Comparison of ENCODE assay signal across 10 mouse cellular contexts in the genomic region with DNA sequence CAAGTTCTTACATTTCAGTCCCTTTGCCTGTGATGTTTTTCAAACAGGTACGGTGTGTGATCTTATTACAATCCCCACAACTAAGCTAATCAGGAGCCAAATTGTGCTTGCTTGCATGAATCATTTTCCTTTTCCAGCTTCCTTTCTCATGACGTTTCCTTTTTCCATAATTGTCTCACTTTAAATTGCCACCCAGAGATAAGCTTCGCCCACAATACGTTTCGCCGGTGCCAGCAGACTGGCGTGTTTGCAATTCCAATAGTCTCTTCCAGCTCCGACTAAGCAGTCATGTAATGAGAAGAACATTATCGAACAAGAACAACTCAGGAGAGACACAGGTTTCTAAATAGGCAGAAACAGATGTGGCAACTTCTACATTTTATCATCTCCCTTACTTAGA.
DNase-seq lines count a peak whose midpoint lies in the region; ATAC-seq and TF ChIP-seq lines count a peak whose summit lies in the region.
"Had no signal": no experiment of that assay in that cellular context is flagged by ENCODE, and none has a peak within 500 bp of the region (broad histone marks: within the 10 kb centered on the region; RNA-seq: fewer than 3 reads in every experiment).

No protein-coding gene starts in this region.

- peak; percentile 38 for DNase-seq in forebrain, postnatal 0 days
- DNase-seq in midbrain, embryonic 10.5 days (ENCODE audit: low spot score): no peak
- peak; percentile 8 to 17 for DNase-seq in layer of hippocampus, postnatal 14 days (ENCODE audit: low spot score in 2 of 2)
- peak; percentile 74 for DNase-seq in telencephalon, adult 2 months (ENCODE audit: low read depth, low spot score)
- no peak for DNase-seq in urinary bladder, postnatal 4 days (ENCODE audit: low spot score in 2 of 2)
- DNase-seq in spleen, postnatal 36 days (ENCODE audit: low spot score in 2 of 2): no peak

- no peaks in the 10 kb centered on the region for H3K27me3 ChIP-seq in forebrain, postnatal 0 days (ENCODE audit: insufficient read depth, low read length)
- no peaks in the 10 kb centered on the region for H3K27me3 ChIP-seq in forebrain, embryonic 15.5 days
- no peaks in the 10 kb centered on the region for H3K27me3 ChIP-seq in midbrain, embryonic 16.5 days (ENCODE audit: control insufficient read depth, insufficient read depth, low read depth, low read length)
- H3K27me3 ChIP-seq in midbrain, embryonic 10.5 days (ENCODE audit: low read depth, poor library complexity, severe bottlenecking): no peaks in the 10 kb centered on the region
- H3K27me3 ChIP-seq: midbrain, embryonic 12.5 days had no signal

- no peak overlapping the region for H3K27ac ChIP-seq in forebrain, postnatal 0 days (ENCODE audit: low read depth, low read length)
- no peak overlapping the region for H3K27ac ChIP-seq in forebrain, embryonic 15.5 days (replicated peaks)
- H3K27ac ChIP-seq in midbrain, embryonic 16.5 days (ENCODE audit: low read length): no peak overlapping the region
- H3K27ac ChIP-seq in midbrain, embryonic 10.5 days (replicated peaks): no peak overlapping the region
- H3K27ac ChIP-seq: limb, embryonic 15.5 days; midbrain, embryonic 12.5 days had no signal

- H3K4me1 ChIP-seq in forebrain, postnatal 0 days (ENCODE audit: insufficient read depth): no peaks in the 10 kb centered on the region
- H3K4me1 ChIP-seq in forebrain, embryonic 15.5 days: peaks cover 4% of the 10 kb centered on the region; the same call in 1 of the 2 replicates
- peaks cover 3% of the 10 kb centered on the region for H3K4me1 ChIP-seq in midbrain, embryonic 16.5 days (ENCODE audit: control insufficient read depth, insufficient read depth, low read length)
- H3K4me1 ChIP-seq in midbrain, embryonic 10.5 days: no peaks in the 10 kb centered on the region
- H3K4me1 ChIP-seq: midbrain, embryonic 12.5 days had no signal

- no peak for TF ChIP-seq CTCF in forebrain, postnatal 0 days (IDR thresholded peaks at IDR 0.05; ENCODE audit: low read depth)

- H3K36me3 ChIP-seq in forebrain, postnatal 0 days (ENCODE audit: insufficient read depth): no peaks in the 10 kb centered on the region
- H3K36me3 ChIP-seq in forebrain, embryonic 15.5 days: no peaks in the 10 kb centered on the region
- no peaks in the 10 kb centered on the region for H3K36me3 ChIP-seq in midbrain, embryonic 16.5 days (ENCODE audit: control insufficient read depth, insufficient read depth, low read length)
- no peaks in the 10 kb centered on the region for H3K36me3 ChIP-seq in midbrain, embryonic 10.5 days
- H3K36me3 ChIP-seq: limb, embryonic 15.5 days; midbrain, embryonic 12.5 days had no signal

- no peaks in the 10 kb centered on the region for H3K9me3 ChIP-seq in forebrain, postnatal 0 days (ENCODE audit: low read length)
- no peaks in the 10 kb centered on the region for H3K9me3 ChIP-seq in forebrain, embryonic 15.5 days
- H3K9me3 ChIP-seq in midbrain, embryonic 16.5 days (replicated peaks; ENCODE audit: control insufficient read depth, low read length, poor library complexity, severe bottlenecking): no peaks in the 10 kb centered on the region
- H3K9me3 ChIP-seq in midbrain, embryonic 10.5 days (replicated peaks): no peaks in the 10 kb centered on the region
- H3K9me3 ChIP-seq: limb, embryonic 15.5 days; midbrain, embryonic 12.5 days had no signal

- H3K4me2 ChIP-seq in forebrain, postnatal 0 days (ENCODE audit: low read depth): peak overlapping the region; percentile 19; the same call in 1 of the 2 replicates
- no peak overlapping the region; the same call in 1 of the 2 replicates for H3K4me2 ChIP-seq in forebrain, embryonic 15.5 days (replicated peaks)
- H3K4me2 ChIP-seq in midbrain, embryonic 16.5 days (ENCODE audit: low read length): peak overlapping the region; percentile 27
- H3K4me2 ChIP-seq: limb, embryonic 15.5 days; midbrain, embryonic 12.5 days had no signal

- WGBS in forebrain, postnatal 0 days: 22% methylated on average over 9 of the region's 9 CpGs
- 28% methylated on average over 9 of the region's 9 CpGs for WGBS in forebrain, embryonic 15.5 days
- WGBS in midbrain, embryonic 16.5 days: 48% methylated on average over 9 of the region's 9 CpGs
- WGBS in midbrain, embryonic 10.5 days: 82% methylated on average over 9 of the region's 9 CpGs

- H3K9ac ChIP-seq in forebrain, postnatal 0 days: no peak overlapping the region
- H3K9ac ChIP-seq in forebrain, embryonic 15.5 days (replicated peaks): no peak overlapping the region
- no peak overlapping the region for H3K9ac ChIP-seq in midbrain, embryonic 16.5 days (ENCODE audit: low read depth, low read length)
- H3K9ac ChIP-seq: limb, embryonic 15.5 days; midbrain, embryonic 12.5 days had no signal

- ATAC-seq in forebrain, postnatal 0 days: no peak
- no peak for ATAC-seq in forebrain, embryonic 15.5 days (replicated peaks)
- ATAC-seq in midbrain, embryonic 16.5 days: no peak

- H3K4me3 ChIP-seq in forebrain, postnatal 0 days (ENCODE audit: low read depth, low read length): no peak overlapping the region
- no peak overlapping the region for H3K4me3 ChIP-seq in forebrain, embryonic 15.5 days
- H3K4me3 ChIP-seq in midbrain, embryonic 16.5 days (ENCODE audit: low read depth, low read length): no peak overlapping the region
- no peak overlapping the region for H3K4me3 ChIP-seq in midbrain, embryonic 10.5 days
- H3K4me3 ChIP-seq: limb, embryonic 15.5 days; midbrain, embryonic 12.5 days had no signal

Comparison
In these comparisons a context has a peak if more than half of its experiments do, and no peak if none do; other contexts are left out.
1. DNase-seq: peak in forebrain, postnatal 0 days (single experiment), layer of hippocampus, postnatal 14 days (2 of 2) and telencephalon, adult 2 months (single experiment); none in midbrain, embryonic 10.5 days (single experiment), urinary bladder, postnatal 4 days (0 of 2) and spleen, postnatal 36 days (0 of 2).